ENCODE assay signal across 9 mouse cellular contexts in genomic region chr3:35060042-35060441, GRCm38 (mm10).
DNase-seq lines count a peak whose midpoint lies in the region; ATAC-seq and TF ChIP-seq lines count a peak whose summit lies in the region.
"Had no signal": no experiment of that assay in that cellular context is flagged by ENCODE, and none has a peak within 500 bp of the region (broad histone marks: within the 10 kb centered on the region; RNA-seq: fewer than 3 reads in every experiment).

No protein-coding gene starts in this region.

- 18% methylated on average over 10 of the region's 10 CpGs for WGBS in heart, embryonic 11.5 days (ENCODE audit: insufficient replicate concordance)
- WGBS in heart, adult 2 months: 25% methylated on average over 10 of the region's 10 CpGs
- 14% methylated on average over 10 of the region's 10 CpGs for WGBS in forebrain, embryonic 14.5 days
- WGBS in midbrain, embryonic 15.5 days: 9% methylated on average over 10 of the region's 10 CpGs

- peaks cover 3% of the 10 kb centered on the region; the same call in 1 of the 2 replicates for H3K4me1 ChIP-seq in heart, embryonic 11.5 days (ENCODE audit: control insufficient read depth, insufficient read depth, low read length)
- H3K4me1 ChIP-seq in heart, adult 2 months (ENCODE audit: control insufficient read depth, insufficient read depth, low read length): no peaks in the 10 kb centered on the region
- H3K4me1 ChIP-seq in forebrain, embryonic 14.5 days (ENCODE audit: control insufficient read depth, insufficient read depth, low read length): peaks cover 5% of the 10 kb centered on the region; the same call in 1 of the 2 replicates
- no peaks in the 10 kb centered on the region for H3K4me1 ChIP-seq in midbrain, embryonic 15.5 days

- no peak for ATAC-seq in heart, embryonic 11.5 days (replicated peaks; ENCODE audit: insufficient number of reproducible peaks, low FRiP score, low TSS enrichment)
- no peak for ATAC-seq in forebrain, embryonic 14.5 days
- ATAC-seq in midbrain, embryonic 15.5 days (replicated peaks): no peak

- H3K79me2 ChIP-seq in heart, adult 2 months (replicated peaks; ENCODE audit: control insufficient read depth, insufficient read depth, low read length): no peaks in the 10 kb centered on the region

- no peak for TF ChIP-seq CTCF in heart, adult 2 months (IDR thresholded peaks at IDR 0.05)

- 0 out of 2 replicates have a peak, but pooled peaks cover 2% of the 10 kb centered on the region for H3K27me3 ChIP-seq in heart, embryonic 11.5 days (ENCODE audit: control insufficient read depth, insufficient read depth, low read length)
- H3K27me3 ChIP-seq in heart, adult 2 months (ENCODE audit: control insufficient read depth, insufficient read depth, low read length): no peaks in the 10 kb centered on the region
- H3K27me3 ChIP-seq in forebrain, embryonic 14.5 days (replicated peaks; ENCODE audit: control insufficient read depth, insufficient read depth, low read length): no peaks in the 10 kb centered on the region
- no peaks in the 10 kb centered on the region for H3K27me3 ChIP-seq in midbrain, embryonic 15.5 days (replicated peaks)

- TF ChIP-seq EP300 in heart, adult 2 months (IDR thresholded peaks at IDR 0.05; ENCODE audit: insufficient read depth, low read depth, low read length): no peak

- peak overlapping the region; percentile 21; the same call in 1 of the 2 replicates for H3K4me3 ChIP-seq in heart, embryonic 11.5 days (ENCODE audit: low read depth, low read length)
- no peak overlapping the region for H3K4me3 ChIP-seq in heart, adult 2 months
- H3K4me3 ChIP-seq in forebrain, embryonic 14.5 days (ENCODE audit: low read depth, low read length): no peak overlapping the region
- no peak overlapping the region for H3K4me3 ChIP-seq in midbrain, embryonic 15.5 days
- H3K4me3 ChIP-seq: myocyte had no signal

- no peaks in the 10 kb centered on the region for H3K9me3 ChIP-seq in heart, embryonic 11.5 days (replicated peaks; ENCODE audit: control insufficient read depth, low read length)
- H3K9me3 ChIP-seq in forebrain, embryonic 14.5 days (replicated peaks; ENCODE audit: control insufficient read depth, low read length): no peaks in the 10 kb centered on the region
- no peaks in the 10 kb centered on the region for H3K9me3 ChIP-seq in midbrain, embryonic 15.5 days

- H3K27ac ChIP-seq in heart, embryonic 11.5 days (ENCODE audit: low read depth, low read length): no peak overlapping the region
- no peak overlapping the region for H3K27ac ChIP-seq in heart, adult 2 months
- no peak overlapping the region for H3K27ac ChIP-seq in forebrain, embryonic 14.5 days (ENCODE audit: low read depth, low read length)
- no peak overlapping the region for H3K27ac ChIP-seq in midbrain, embryonic 15.5 days

- intact Hi-C loops in heart, adult 2 months (cut with DNase I): no loop called here

- H3K9ac ChIP-seq in heart, embryonic 11.5 days (ENCODE audit: low read depth, low read length): no peak overlapping the region
- H3K9ac ChIP-seq in heart, adult 2 months (ENCODE audit: low read depth, low read length): no peak overlapping the region
- no peak overlapping the region for H3K9ac ChIP-seq in forebrain, embryonic 14.5 days (ENCODE audit: low read length)
- H3K9ac ChIP-seq in midbrain, embryonic 15.5 days: no peak overlapping the region

- no peak for DNase-seq in heart, adult 2 months
- peak; percentile 11 for DNase-seq in R1 (ENCODE audit: low read depth, low spot score)
- peak; percentile 29 for DNase-seq in forebrain, embryonic 14.5 days (ENCODE audit: low spot score)
- no peak for DNase-seq in natural killer cell, adult 2 months (ENCODE audit: low spot score in 2 of 2)
- no peak for DNase-seq in ovary, adult 18-20 months (ENCODE audit: low spot score)
- DNase-seq in cerebellum, adult 11 months: no peak

- H3K36me3 ChIP-seq in heart, embryonic 11.5 days (ENCODE audit: control insufficient read depth, insufficient read depth, low read length): no peaks in the 10 kb centered on the region
- H3K36me3 ChIP-seq in heart, adult 2 months (ENCODE audit: control insufficient read depth, insufficient read depth, low read length): no peaks in the 10 kb centered on the region
- H3K36me3 ChIP-seq in forebrain, embryonic 14.5 days (ENCODE audit: control insufficient read depth, insufficient read depth, low read length): no peaks in the 10 kb centered on the region
- no peaks in the 10 kb centered on the region for H3K36me3 ChIP-seq in midbrain, embryonic 15.5 days (replicated peaks)

- H3K4me2 ChIP-seq in heart, embryonic 11.5 days: peak overlapping the region; percentile 46
- no peak overlapping the region for H3K4me2 ChIP-seq in forebrain, embryonic 14.5 days (ENCODE audit: low read length)
- peak overlapping the region; percentile 28 for H3K4me2 ChIP-seq in midbrain, embryonic 15.5 days

- TF ChIP-seq POLR2A in heart, adult 2 months (IDR thresholded peaks at IDR 0.05; ENCODE audit: insufficient read depth, low read depth, low read length): no peak

Comparison
In these comparisons a context has a peak if more than half of its experiments do, and no peak if none do; other contexts are left out.
1. DNase-seq: peak in R1 (single experiment) and forebrain, embryonic 14.5 days (single experiment); none in heart, adult 2 months (0 of 2), natural killer cell, adult 2 months (0 of 2), ovary, adult 18-20 months (single experiment) and cerebellum, adult 11 months (single experiment).